Mouse (Mus musculus): ENCODE results near the gene Pccb.
A peak's percentile ranks its signal among the peaks of the same experiment; 100 is the strongest.

The Pccb gene

GRCm38 (mm10) chr9:101045710-101046338 is 11.1 kb upstream of the Pccb start:
- no peak for DNase-seq (ENCODE audit: low spot score in 2 of 2)

GRCm38 (mm10) chr9:101042249-101042648 is 7.6 kb upstream of the Pccb start:
- DNase-seq (ENCODE audit: low spot score in 2 of 2), result no peak

- no peak for DNase-seq (ENCODE audit: low spot score in 2 of 2)
Measured at GRCm38 (mm10) chr9:101041508-101041907, 6.8 kb upstream of the Pccb start.

GRCm38 (mm10) chr9:101038634-101039033 is 3.9 kb upstream of the Pccb start:
- no peak for DNase-seq (ENCODE audit: low spot score in 2 of 2)

GRCm38 (mm10) chr9:101037396-101037795 is 2.7 kb upstream of the Pccb start:
- no peak for DNase-seq (ENCODE audit: low spot score in 2 of 2)

DNA sequence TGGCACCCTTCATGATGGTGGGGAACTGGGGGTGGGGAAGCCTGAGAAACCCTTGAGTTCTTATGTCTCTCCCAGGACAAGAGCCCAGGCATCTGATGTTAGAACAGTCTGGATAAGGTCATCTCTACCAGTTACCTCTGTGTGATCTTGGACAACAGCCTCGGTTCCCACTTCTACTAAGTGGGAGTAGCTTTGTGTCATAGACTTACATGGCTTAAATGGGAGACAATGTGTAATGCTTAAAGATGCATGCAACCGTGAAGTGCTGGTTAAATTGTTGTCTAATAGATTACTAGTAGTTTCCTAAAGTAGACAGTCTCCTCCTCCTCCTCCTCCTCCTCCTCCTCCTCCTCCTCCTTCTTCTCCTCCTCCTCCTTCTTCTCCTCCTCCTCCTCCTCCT is 2.2 kb upstream of the Pccb start:
- no peak for DNase-seq (ENCODE audit: low spot score in 2 of 2)

DNA sequence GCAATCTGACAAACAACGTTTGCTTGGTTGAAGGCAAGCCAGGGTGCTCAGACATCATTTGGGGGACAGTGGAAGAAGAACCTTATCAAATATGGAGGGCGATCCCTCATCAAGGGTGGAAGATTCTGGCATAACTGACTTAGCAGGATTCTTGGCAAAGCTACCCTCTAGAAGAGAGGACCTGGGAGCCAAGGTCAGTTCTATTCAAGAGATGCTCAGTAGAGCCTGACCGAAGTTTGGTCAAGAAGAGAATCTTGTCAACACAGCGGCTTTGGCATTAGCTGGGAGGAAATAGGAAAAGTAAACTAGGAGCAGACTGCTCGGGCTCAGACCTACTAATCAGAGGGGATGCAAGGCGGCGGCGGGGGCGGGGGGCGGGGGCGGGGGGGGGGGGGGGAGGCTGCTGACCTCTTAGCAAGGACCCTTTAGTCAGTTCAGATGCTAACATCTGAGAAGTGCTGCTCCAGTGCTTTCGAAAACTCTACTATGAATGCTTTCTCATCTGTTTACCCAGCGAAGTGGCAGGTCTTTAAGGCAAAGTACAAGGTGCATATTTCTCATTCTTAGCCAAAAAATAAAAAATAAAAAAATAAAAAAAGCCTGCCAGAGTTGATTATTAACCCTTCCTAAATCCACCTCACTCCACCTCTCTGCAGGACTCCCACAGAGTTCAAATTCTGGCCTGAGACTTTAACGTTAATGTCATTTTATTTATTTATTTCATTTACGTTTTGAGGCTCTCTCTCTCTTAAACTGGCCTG is 1.3 kb upstream of the Pccb start:
- DNase-seq (ENCODE audit: low spot score in 2 of 2), result no peak

DNA sequence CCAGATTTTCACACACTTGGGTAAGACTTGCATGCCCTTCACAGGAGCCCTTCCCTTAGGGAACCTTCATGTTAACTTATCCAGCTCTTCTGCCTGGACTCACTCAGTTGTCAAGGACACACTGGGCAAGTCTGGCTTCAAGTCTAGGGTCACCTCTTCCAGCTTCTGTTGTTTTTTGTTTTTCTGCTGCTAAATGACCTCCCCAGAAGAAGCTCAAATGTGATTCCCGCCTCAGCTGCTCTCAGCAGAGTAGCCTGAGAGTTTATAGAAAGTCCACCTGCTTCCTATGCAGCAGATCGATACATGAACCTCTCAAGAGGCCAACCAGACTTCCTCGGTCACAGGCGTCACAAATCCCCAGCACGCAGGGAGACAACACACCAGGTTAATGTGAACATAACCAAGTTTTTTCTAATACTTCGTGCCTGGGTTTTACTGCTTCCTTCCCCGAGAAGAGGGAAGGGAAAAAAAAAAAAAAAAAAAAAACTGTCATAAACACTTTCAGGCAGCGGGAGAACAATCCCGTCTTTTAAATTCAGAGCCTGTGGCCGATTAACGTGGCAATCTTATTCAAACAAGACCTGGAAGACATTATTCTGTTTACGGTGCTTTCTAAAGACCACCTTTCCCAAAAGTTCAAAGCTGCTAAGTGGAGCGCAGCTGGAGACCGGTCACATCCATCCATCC is 794 bp downstream of the Pccb start:
- DNase-seq (ENCODE audit: low spot score in 2 of 2), result peak in 1 of 2 experiments; percentile 9

DNA sequence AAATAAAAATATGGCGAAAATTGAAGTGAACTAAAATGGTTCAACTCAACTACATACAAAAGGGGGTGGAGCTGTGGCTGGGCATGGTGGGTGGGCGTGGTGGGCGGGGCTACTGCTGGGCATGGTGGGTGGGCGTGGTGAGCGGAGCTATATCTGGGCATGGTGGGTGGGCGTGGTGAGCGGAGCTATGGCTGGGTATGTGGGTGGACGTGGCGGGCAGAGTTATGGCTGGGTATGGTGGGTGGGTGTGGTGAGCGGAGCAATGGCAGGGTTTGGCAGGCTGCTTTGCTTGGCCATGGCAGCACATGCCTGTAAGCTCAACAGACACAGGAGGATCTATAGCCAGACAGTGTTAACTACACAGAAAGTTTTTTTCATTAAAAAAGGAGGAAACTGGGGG is 15.9 kb downstream of the Pccb start:
- no peak for DNase-seq (ENCODE audit: low spot score in 2 of 2)

GRCm38 (mm10) chr9:101017734-101018516 is 16.8 kb downstream of the Pccb start:
- DNase-seq (ENCODE audit: low spot score in 2 of 2), result no peak

- DNase-seq (ENCODE audit: low spot score in 2 of 2), result no peak
Measured at GRCm38 (mm10) chr9:101015324-101015723, 19.4 kb downstream of the Pccb start.

DNA sequence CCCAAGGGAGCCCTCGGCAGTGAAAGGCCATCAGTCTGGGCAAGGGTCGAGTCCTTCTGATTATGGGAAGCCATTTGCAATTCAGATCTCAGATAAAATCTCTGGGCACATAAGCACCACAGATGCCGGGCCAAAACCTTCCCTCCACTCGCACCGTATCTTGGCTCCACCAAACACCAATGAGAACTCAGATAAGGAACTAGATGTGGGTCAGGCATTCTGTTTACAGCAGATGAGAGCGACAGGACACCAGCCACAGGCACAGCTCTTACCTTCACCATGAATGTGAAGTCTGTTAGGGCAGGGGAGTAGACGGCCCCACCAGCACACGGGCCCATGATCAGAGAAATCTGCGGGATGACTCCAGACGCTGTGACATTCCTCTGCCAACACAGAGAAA is 22.3 kb downstream of the Pccb start:
- no peak for DNase-seq (ENCODE audit: low spot score in 2 of 2)

DNA sequence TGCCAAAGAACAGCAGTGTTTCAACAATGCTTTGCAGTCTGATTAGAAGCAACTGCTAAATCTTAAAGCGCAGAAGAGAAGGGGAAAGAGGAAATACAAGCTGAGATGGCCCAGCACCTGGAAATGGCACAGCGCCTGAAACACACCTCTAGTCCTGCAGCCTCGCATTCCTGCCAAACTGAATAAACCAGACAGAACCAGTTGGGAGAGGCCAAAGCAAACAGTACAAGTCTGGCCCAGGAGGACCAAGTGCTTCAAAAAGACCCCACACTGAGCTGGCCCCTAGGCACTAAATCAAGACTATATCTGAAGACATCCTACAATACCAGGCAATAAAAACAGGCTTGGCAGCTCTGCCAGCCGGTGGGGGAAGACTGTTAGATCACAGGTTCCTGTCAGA is 28.8 kb downstream of the Pccb start:
- DNase-seq (ENCODE audit: low spot score in 2 of 2), result no peak

GRCm38 (mm10) chr9:101003302-101003701 is 31.4 kb downstream of the Pccb start:
- DNase-seq (ENCODE audit: low spot score in 2 of 2), result no peak

DNA sequence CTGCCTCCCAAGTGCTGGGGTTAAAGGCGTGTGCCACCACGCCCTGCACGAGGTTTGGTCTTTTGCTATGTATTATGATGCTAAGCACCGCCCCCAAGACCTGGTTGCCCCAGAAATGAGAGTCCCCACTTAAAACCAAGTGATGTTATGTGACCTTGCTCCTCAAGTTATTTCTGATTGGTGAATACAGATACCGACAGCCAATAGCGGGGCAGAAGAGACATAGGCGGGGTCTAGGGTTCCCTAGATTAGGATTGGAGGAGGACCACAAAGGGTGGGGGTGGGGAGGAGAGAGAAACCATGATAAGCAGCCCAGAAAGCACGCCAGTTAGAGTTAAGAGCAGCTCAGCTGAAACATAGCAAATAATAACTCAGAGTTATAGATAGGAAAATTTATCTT is 31.9 kb downstream of the Pccb start:
- DNase-seq (ENCODE audit: low spot score in 2 of 2), result no peak

DNA sequence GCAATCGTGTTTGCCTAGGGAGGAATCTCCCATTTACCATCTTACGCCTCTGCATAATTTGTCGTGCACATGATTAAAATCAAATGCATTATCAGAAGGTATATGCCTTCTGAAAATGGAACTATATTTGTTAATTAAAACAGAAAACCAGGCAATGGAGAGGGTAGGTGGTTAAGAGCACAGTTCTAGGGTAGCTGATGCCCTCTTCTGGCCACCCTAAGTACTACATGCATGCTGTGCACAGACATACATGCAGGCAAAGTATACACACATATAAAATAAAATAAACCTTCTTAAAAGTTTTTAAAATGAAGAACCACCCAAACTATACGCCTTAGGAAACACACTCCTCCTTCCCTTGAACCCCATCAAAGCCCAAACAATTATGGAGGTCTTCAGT is 32.6 kb downstream of the Pccb start:
- DNase-seq (ENCODE audit: low spot score in 2 of 2), result no peak

GRCm38 (mm10) chr9:100997138-100997537 is 37.6 kb downstream of the Pccb start:
- no peak for DNase-seq (ENCODE audit: low spot score in 2 of 2)

GRCm38 (mm10) chr9:100993937-100994336 is 40.8 kb downstream of the Pccb start:
- no peak for DNase-seq (ENCODE audit: low spot score in 2 of 2)

DNA sequence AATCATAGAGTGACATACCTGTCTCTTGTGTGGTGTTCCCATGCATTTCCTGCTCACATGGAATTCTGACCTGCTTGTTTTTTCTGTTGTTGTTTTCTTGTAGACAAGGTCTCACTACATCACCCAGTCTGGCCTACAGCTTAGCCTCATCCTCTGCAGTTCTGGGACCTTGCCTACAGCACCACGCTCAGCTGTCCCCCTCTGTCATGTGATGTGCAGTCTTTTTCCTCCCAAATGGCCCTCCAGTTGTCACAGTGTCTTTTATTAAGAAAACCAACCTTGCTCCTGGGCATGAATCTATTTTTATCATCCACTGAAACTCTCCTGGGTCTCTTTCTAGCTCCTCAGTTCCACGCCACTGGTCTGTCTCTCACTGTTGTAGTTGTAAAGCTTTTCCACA is 42.5 kb downstream of the Pccb start:
- no peak for DNase-seq (ENCODE audit: low spot score in 2 of 2)

DNA sequence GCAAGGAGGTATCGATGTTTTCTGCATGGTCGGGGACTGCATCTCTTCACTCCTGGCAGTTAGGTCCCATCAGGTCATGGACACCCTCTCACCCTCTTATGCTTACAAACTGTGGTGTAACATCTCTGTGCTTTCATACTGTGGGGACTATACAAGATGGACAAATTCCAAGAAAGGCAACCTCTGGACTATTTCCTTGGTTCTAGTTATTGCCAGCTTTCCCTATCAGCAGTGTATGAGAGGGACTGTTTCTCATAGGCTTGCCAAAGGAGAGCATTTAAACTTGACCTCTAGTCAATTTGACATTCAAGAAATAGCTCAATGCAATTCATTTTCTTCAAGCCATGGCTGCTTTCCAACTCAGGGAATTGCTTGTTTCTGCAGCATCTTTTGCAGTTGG is 43.4 kb downstream of the Pccb start:
- no peak for DNase-seq (ENCODE audit: low spot score in 2 of 2)

DNA sequence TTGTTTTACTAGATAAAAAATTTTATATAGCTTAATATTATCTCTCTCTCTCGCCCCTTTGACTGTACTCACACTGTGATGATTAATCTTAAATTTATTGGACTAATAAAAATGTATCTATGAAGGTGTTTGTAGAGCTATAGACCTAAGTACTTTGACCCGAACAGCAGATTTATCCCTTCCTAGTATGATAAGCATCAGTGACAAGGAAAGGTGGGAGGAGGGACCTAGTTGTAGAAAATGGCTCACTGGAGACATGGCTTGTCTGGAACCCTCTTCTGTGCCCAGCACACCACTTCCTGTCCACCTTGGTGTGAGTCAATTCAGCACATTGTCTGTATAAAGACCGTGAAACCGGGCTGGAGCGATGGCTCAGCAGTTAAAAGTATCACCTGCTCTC is 44.1 kb downstream of the Pccb start:
- no peak for DNase-seq (ENCODE audit: low spot score in 2 of 2)

GRCm38 (mm10) chr9:100987850-100988249 is 46.8 kb downstream of the Pccb start:
- no peak for DNase-seq (ENCODE audit: low spot score in 2 of 2)
